Mouse (Mus musculus): ENCODE measurements at regions not wholly inside any gene's neighbourhood (a gene's known extent, or its start where the extent isn't known, plus 50 kb on each side); places are given as distances from the start of the nearest gene placed in this dataset.

DNA sequence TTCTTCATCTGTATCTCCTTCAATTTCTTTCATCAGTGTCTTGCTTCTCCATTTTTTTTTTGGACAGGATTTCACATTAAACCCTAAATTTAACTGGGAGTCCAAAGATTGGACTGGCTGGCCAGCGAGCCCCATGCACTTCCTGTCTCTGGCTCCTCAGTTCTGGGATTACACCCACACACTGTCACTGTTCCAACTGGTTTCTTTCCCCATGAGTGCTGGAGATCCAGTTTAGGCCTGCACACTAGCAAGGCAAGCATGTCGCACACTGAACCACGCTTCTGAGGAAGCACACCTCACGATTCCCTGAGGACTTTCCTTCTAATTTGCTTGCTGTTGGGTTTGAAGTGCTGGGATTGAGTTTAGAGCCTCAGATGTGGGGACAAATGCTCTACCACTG, 50.5 kb upstream of the Sash1 start:
- ATAC-seq (ENCODE audit: extremely low read depth, insufficient number of reproducible peaks, low FRiP score, poor library complexity, severe bottlenecking): no peak
